Mouse (Mus musculus) G1E (cell line): ENCODE results near the gene Gm20532.

ENCODE experiments used
- CTCF ChIP-seq: IDR thresholded peaks from 2 replicates; pipeline ENCODE4 v1.5.1; 2012; ENCODE audit warnings: low read depth, low read length, inconsistent platforms, mixed read lengths
- GATA1 ChIP-seq: IDR thresholded peaks from 2 replicates; pipeline ENCODE4 v1.6.1; 2012; ENCODE audit warnings: borderline replicate concordance, low read length, inconsistent platforms, mixed read lengths
- GATA2 ChIP-seq: IDR thresholded peaks from 2 replicates; pipeline ENCODE4 v1.6.1; 2012; ENCODE audit warnings: low read depth, low read length, inconsistent platforms, borderline replicate concordance
- POLR2AphosphoS5 ChIP-seq: IDR thresholded peaks from 2 replicates; pipeline ENCODE4 v1.6.1; 2012; ENCODE audit warnings: low read depth, low read length, inconsistent platforms; ENCODE audit not compliant: insufficient replicate concordance
- TAL1 ChIP-seq: conservative IDR thresholded peaks from 2 replicates; pipeline ENCODE4 v1.6.1; 2012; ENCODE audit warnings: low read depth, low read length, inconsistent platforms, mixed read lengths

DNA sequence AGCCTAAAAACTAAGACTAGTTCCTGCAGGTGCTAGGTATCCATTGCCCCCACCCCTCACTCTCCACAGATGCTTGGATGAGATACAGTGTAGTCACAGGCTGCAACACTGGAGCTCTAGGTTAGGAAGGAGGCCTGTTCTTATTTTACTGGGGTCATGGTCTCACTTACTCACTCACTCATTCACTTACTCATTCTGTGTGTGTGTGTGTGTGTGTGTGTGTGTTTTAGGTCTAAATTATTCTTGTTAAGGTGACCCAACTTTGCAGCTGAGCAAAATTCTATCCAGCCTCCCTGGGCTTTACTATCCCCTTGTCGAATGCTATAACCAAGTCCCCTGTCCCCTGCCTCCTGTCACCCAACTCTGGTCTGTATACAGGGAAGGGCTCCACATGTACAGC lies 15.2 kb downstream of the Gm20532 start:
- no peak for TF ChIP-seq CTCF
- TF ChIP-seq TAL1: no peak
- TF ChIP-seq POLR2AphosphoS5: no peak
- no peak for TF ChIP-seq GATA1
- no peak for TF ChIP-seq GATA2
